In the genomic region with DNA sequence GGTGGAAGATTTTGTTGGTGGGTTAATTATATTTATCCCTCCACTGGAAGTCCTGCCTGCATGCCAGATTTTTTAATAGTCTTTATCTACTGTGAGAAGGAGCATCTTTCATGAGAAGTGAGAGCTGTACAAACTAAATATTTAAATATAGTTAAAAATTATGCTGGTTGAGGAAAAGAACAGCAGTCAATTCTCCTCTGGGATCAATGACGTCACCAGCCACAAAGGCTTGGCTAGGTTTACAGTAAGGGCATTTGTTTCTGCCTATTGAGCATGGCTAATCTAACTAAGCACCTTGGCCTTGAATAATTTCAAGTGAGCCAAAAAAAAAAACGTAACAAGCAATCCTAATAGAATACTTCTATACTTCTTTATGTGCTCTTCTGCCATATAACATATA, we compare ENCODE assay signal across 18 mouse cellular contexts.
DNase-seq lines count a peak whose midpoint lies in the region; ATAC-seq lines count a peak whose summit lies in the region.
"Had no signal": no experiment of that assay in that cellular context is flagged by ENCODE, and none has a peak within 500 bp of the region (broad histone marks: within the 10 kb centered on the region; RNA-seq: fewer than 3 reads in every experiment).

No protein-coding gene starts in this region.

- 44% methylated on average over 2 of the region's 2 CpGs for WGBS in forebrain, embryonic 13.5 days
- WGBS in forebrain, embryonic 10.5 days, result 80% methylated on average over 2 of the region's 2 CpGs
- 76% methylated on average over 2 of the region's 2 CpGs for WGBS in midbrain, embryonic 14.5 days
- 75% methylated on average over 2 of the region's 2 CpGs for WGBS in midbrain, embryonic 13.5 days

- no peak overlapping the region for H3K9ac ChIP-seq in forebrain, embryonic 13.5 days
- H3K9ac ChIP-seq in midbrain, embryonic 14.5 days (replicated peaks; ENCODE audit: low read length), result no peak overlapping the region
- no peak overlapping the region for H3K9ac ChIP-seq in midbrain, embryonic 13.5 days (replicated peaks)
- H3K9ac ChIP-seq: embryonic facial prominence, embryonic 13.5 days; forebrain, postnatal 0 days; heart, embryonic 15.5 days; hindbrain, embryonic 14.5 days had no signal

- H3K4me3 ChIP-seq in forebrain, embryonic 13.5 days, result no peak overlapping the region
- H3K4me3 ChIP-seq in forebrain, embryonic 10.5 days, result no peak overlapping the region
- H3K4me3 ChIP-seq in midbrain, embryonic 14.5 days (replicated peaks; ENCODE audit: low read depth, low read length), result no peak overlapping the region
- H3K4me3 ChIP-seq in midbrain, embryonic 13.5 days (replicated peaks), result no peak overlapping the region
- H3K4me3 ChIP-seq: embryonic facial prominence, embryonic 13.5 days; heart, adult 2 months; heart, embryonic 15.5 days had no signal

- no peak overlapping the region for H3K4me2 ChIP-seq in forebrain, embryonic 13.5 days
- no peak overlapping the region for H3K4me2 ChIP-seq in midbrain, embryonic 14.5 days (ENCODE audit: low read length)
- no peak overlapping the region for H3K4me2 ChIP-seq in midbrain, embryonic 13.5 days (replicated peaks)
- H3K4me2 ChIP-seq: embryonic facial prominence, embryonic 13.5 days; heart, embryonic 11.5 days; heart, embryonic 15.5 days; hindbrain, embryonic 14.5 days had no signal

- no peaks in the 10 kb centered on the region for H3K27me3 ChIP-seq in forebrain, embryonic 13.5 days
- no peaks in the 10 kb centered on the region for H3K27me3 ChIP-seq in forebrain, embryonic 10.5 days (ENCODE audit: poor library complexity, severe bottlenecking)
- no peaks in the 10 kb centered on the region for H3K27me3 ChIP-seq in midbrain, embryonic 14.5 days (ENCODE audit: control insufficient read depth, insufficient read depth, low read length)
- no peaks in the 10 kb centered on the region for H3K27me3 ChIP-seq in midbrain, embryonic 13.5 days
- H3K27me3 ChIP-seq: embryonic facial prominence, embryonic 13.5 days; heart, embryonic 15.5 days had no signal

- peak; percentile 78; the same call in 1 of the 2 replicates for ATAC-seq in forebrain, embryonic 13.5 days
- ATAC-seq in midbrain, embryonic 14.5 days (ENCODE audit: low FRiP score, low TSS enrichment), result no peak
- no peak for ATAC-seq in midbrain, embryonic 13.5 days
- ATAC-seq: forebrain, postnatal 0 days; intestine, embryonic 16.5 days had no signal

- H3K9me3 ChIP-seq in forebrain, embryonic 13.5 days (replicated peaks), result no peaks in the 10 kb centered on the region
- H3K9me3 ChIP-seq in forebrain, embryonic 10.5 days, result no peaks in the 10 kb centered on the region
- H3K9me3 ChIP-seq in midbrain, embryonic 14.5 days (ENCODE audit: control insufficient read depth, low read length), result no peaks in the 10 kb centered on the region
- no peaks in the 10 kb centered on the region for H3K9me3 ChIP-seq in midbrain, embryonic 13.5 days
- H3K9me3 ChIP-seq: embryonic facial prominence, embryonic 13.5 days; heart, embryonic 15.5 days had no signal

- no peaks in the 10 kb centered on the region for H3K36me3 ChIP-seq in forebrain, embryonic 13.5 days (ENCODE audit: poor library complexity, severe bottlenecking)
- H3K36me3 ChIP-seq in forebrain, embryonic 10.5 days (replicated peaks), result no peaks in the 10 kb centered on the region
- H3K36me3 ChIP-seq in midbrain, embryonic 14.5 days (ENCODE audit: control insufficient read depth, insufficient read depth, low read length), result no peaks in the 10 kb centered on the region
- H3K36me3 ChIP-seq in midbrain, embryonic 13.5 days, result no peaks in the 10 kb centered on the region
- H3K36me3 ChIP-seq: embryonic facial prominence, embryonic 13.5 days; heart, embryonic 15.5 days had no signal

- no peak overlapping the region for H3K27ac ChIP-seq in forebrain, embryonic 13.5 days
- H3K27ac ChIP-seq in forebrain, embryonic 10.5 days, result no peak overlapping the region
- H3K27ac ChIP-seq in midbrain, embryonic 14.5 days (replicated peaks; ENCODE audit: low read depth, low read length), result no peak overlapping the region
- H3K27ac ChIP-seq in midbrain, embryonic 13.5 days, result no peak overlapping the region
- H3K27ac ChIP-seq: embryonic facial prominence, embryonic 13.5 days; heart, adult 2 months; heart, embryonic 15.5 days; hindbrain, embryonic 14.5 days had no signal

- no peak for DNase-seq in forebrain, embryonic 10.5 days (ENCODE audit: extremely low spot score, low spot score)
- peak; percentile 4 for DNase-seq in midbrain, embryonic 14.5 days
- DNase-seq in brain, adult 2 months (ENCODE audit: low read depth, low spot score), result peak; percentile 30
- DNase-seq in kidney, postnatal 25 days, result no peak
- DNase-seq: adrenal gland, adult 8-10 months; adrenal gland, postnatal 36 days; cerebellum, adult 18-20 months; forebrain, postnatal 0 days; gastrocnemius, postnatal 14 days; heart, adult 2 months; heart, postnatal 14 days had no signal

- peaks cover 4% of the 10 kb centered on the region; the same call in 1 of the 2 replicates for H3K4me1 ChIP-seq in forebrain, embryonic 13.5 days
- no peaks in the 10 kb centered on the region for H3K4me1 ChIP-seq in forebrain, embryonic 10.5 days
- no peaks in the 10 kb centered on the region for H3K4me1 ChIP-seq in midbrain, embryonic 14.5 days (ENCODE audit: control insufficient read depth, insufficient read depth, low read length)
- no peaks in the 10 kb centered on the region for H3K4me1 ChIP-seq in midbrain, embryonic 13.5 days (replicated peaks)
- H3K4me1 ChIP-seq: embryonic facial prominence, embryonic 13.5 days; heart, embryonic 15.5 days had no signal

Comparison
In these comparisons a context has a peak if more than half of its experiments do, and no peak if none do; other contexts are left out.
1. DNase-seq: peak in midbrain, embryonic 14.5 days (single experiment) and brain, adult 2 months (single experiment); none in forebrain, embryonic 10.5 days (single experiment) and kidney, postnatal 25 days (0 of 2).